Mouse (Mus musculus) T-cell, adult 66 days (primary cell): ENCODE results near the gene Minos1. TPM values are rescaled to one million over a fixed set of nuclear protein-coding genes. Genes with fewer than 3 reads are reported as not detected.

Experiments
- total RNA-seq, 2 experiments: library from RNA; stranded (reverse); gene quantifications; 3 replicates in 1 of 2; 4 replicates in 1 of 2; pipeline ENCODE4 v1.2.4; 2023

Minos1 gene
- total RNA-seq = 100 to 1,000 TPM; 103 to 114 TPM

GRCm38 (mm10) chr4:139130701-139131549, at the start of gene Minos1:
Gene Minos1, minus strand, starts transcription at chr4:139131113.

GRCm38 (mm10) chr4:139092356-139093195, 38.3 kb downstream of the Minos1 start, which contains the start of gene Nbl1:
Gene Nbl1, minus strand, starts transcription at chr4:139092993.

GRCm38 (mm10) chr4:139075041-139075711, 55.7 kb downstream of the Minos1 start, which contains the start of gene Htr6:
Gene Htr6, minus strand, starts transcription at chr4:139075570.

Other genes starting within 250 kb of the Minos1 start
- 10 to 100 TPM in 1 of 2 experiments, 1 to 10 TPM in 1; 9.8 to 12.9 TPM for gene Otud3, start 217.2 kb downstream of the Minos1 start, total RNA-seq
- not detected for gene Rnf186, start 164.0 kb downstream of the Minos1 start, total RNA-seq
- 10 to 100 TPM; 48.0 to 53.6 TPM for gene Tmco4, start 158.2 kb downstream of the Minos1 start, total RNA-seq
- gene Htr6, start 55.5 kb downstream of the Minos1 start, total RNA-seq = not detected
- gene Nbl1, start 38.1 kb downstream of the Minos1 start, total RNA-seq = under 1 TPM; 0.62 to 0.70 TPM
- 100 to 1,000 TPM; 402 to 430 TPM for gene Capzb, start 61.8 kb upstream of the Minos1 start, total RNA-seq
- 1 to 10 TPM; 5.9 to 6.7 TPM for gene Pqlc2, start 179.6 kb upstream of the Minos1 start, total RNA-seq
- gene Akr7a5, start 179.6 kb upstream of the Minos1 start, total RNA-seq = 10 to 100 TPM; 11.7 to 12.8 TPM
- 100 to 1,000 TPM; 108 to 111 TPM for gene Mrto4, start 221.5 kb upstream of the Minos1 start, total RNA-seq
- 10 to 100 TPM; 36.0 to 47.7 TPM for gene Emc1, start 221.5 kb upstream of the Minos1 start, total RNA-seq
- gene Ubr4, start 221.5 kb upstream of the Minos1 start, total RNA-seq = 100 to 1,000 TPM; 232 to 254 TPM